10 mouse cellular contexts compared by ENCODE assay signal in genomic region chr9:41803680-41804460, GRCm38 (mm10).
DNase-seq lines count a peak whose midpoint lies in the region; ATAC-seq lines count a peak whose summit lies in the region.
"Had no signal": no experiment of that assay in that cellular context is flagged by ENCODE, and none has a peak within 500 bp of the region (broad histone marks: within the 10 kb centered on the region; RNA-seq: fewer than 3 reads in every experiment).

No protein-coding gene starts in this region.

- H3K27ac ChIP-seq in embryonic facial prominence, embryonic 14.5 days (replicated peaks; ENCODE audit: low read depth, low read length): peak overlapping the region; percentile 89

- H3K27me3 ChIP-seq in embryonic facial prominence, embryonic 14.5 days (replicated peaks; ENCODE audit: control insufficient read depth, insufficient read depth, low read length): no peaks in the 10 kb centered on the region
- H3K27me3 ChIP-seq: heart, embryonic 12.5 days had no signal

- peak; percentile 29 for DNase-seq in layer of hippocampus, adult 11-12 months (ENCODE audit: low spot score)
- no peak for DNase-seq in layer of hippocampus, adult 9-10 months (ENCODE audit: low spot score)
- peak; percentile 34 for DNase-seq in embryonic facial prominence, embryonic 14.5 days (ENCODE audit: low spot score)
- peak; percentile 30 to 66 for DNase-seq in left cerebral cortex, postnatal 25 days (ENCODE audit: low spot score in 2 of 2)
- DNase-seq in right cerebral cortex, postnatal 25 days: peak; percentile 10
- DNase-seq in spleen, adult 12 weeks (ENCODE audit: low spot score): no peak
- no peak for DNase-seq in adrenal gland, adult 8-10 months
- no peak for DNase-seq in heart, postnatal 25 days (ENCODE audit: low spot score)
- DNase-seq: cerebellum, adult 9-10 months had no signal

- no peak for ATAC-seq in embryonic facial prominence, embryonic 14.5 days (ENCODE audit: low read depth)

- intact Hi-C loops in left cerebral cortex, postnatal 25 days (cut with DNase I): no loop called here
- intact Hi-C loops in heart, postnatal 25 days (cut with DNase I): no loop called here

- no peaks in the 10 kb centered on the region for H3K36me3 ChIP-seq in embryonic facial prominence, embryonic 14.5 days (ENCODE audit: control insufficient read depth, insufficient read depth, low read length)
- H3K36me3 ChIP-seq: heart, embryonic 12.5 days had no signal

- 62% methylated on average over 11 of the region's 11 CpGs for WGBS in embryonic facial prominence, embryonic 14.5 days

- no peaks in the 10 kb centered on the region for H3K9me3 ChIP-seq in embryonic facial prominence, embryonic 14.5 days (ENCODE audit: control insufficient read depth, low read length)
- H3K9me3 ChIP-seq: heart, embryonic 12.5 days had no signal

- no peak overlapping the region for H3K4me3 ChIP-seq in embryonic facial prominence, embryonic 14.5 days (ENCODE audit: low read depth, low read length)
- H3K4me3 ChIP-seq: heart, embryonic 12.5 days had no signal

- H3K4me1 ChIP-seq in embryonic facial prominence, embryonic 14.5 days (ENCODE audit: control insufficient read depth, insufficient read depth, low read length): peaks cover 35% of the 10 kb centered on the region

- 0 out of 2 replicates have a peak overlapping the region, but pooled peaks have one; percentile 19 for H3K9ac ChIP-seq in embryonic facial prominence, embryonic 14.5 days (ENCODE audit: low read depth, low read length)
- H3K9ac ChIP-seq: heart, embryonic 12.5 days had no signal

- H3K4me2 ChIP-seq in embryonic facial prominence, embryonic 14.5 days (ENCODE audit: low read depth, low read length): no peak overlapping the region
- H3K4me2 ChIP-seq: heart, embryonic 12.5 days had no signal

Comparison
In these comparisons a context has a peak if more than half of its experiments do, and no peak if none do; other contexts are left out.
1. DNase-seq: peak in layer of hippocampus, adult 11-12 months (single experiment), embryonic facial prominence, embryonic 14.5 days (single experiment), left cerebral cortex, postnatal 25 days (2 of 2) and right cerebral cortex, postnatal 25 days (single experiment); none in layer of hippocampus, adult 9-10 months (single experiment), spleen, adult 12 weeks (single experiment), adrenal gland, adult 8-10 months (single experiment) and heart, postnatal 25 days (single experiment).